Mouse (Mus musculus): ENCODE data around the gene Gsn.

DNA sequence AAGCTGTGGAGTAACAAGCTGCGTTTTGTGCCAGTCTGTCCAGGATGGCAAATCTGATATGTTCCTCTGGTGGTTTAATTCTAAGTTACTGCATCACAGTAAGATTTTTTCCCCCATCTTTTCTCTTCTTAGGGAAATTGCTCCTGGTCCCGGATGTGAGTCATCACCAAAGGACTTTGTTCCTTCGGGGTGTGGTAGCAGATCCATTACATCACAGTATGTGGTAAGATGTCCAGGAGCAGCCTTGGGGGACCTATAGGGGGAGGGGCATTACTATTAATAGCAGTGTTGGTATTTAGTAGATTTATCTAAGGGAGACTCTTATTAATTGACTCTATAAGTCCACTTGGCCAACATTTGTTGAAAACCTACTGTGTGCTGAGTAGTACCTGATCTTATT is 86.4 kb downstream of the Gsn start:
- TF ChIP-seq CTCF (IDR thresholded peaks at IDR 0.05; ENCODE audit: insufficient read depth, low read length) (no peak), POLR2A (IDR thresholded peaks at IDR 0.05; ENCODE audit: borderline replicate concordance, extremely low read depth, low read depth, low read length) (no peak)
